ENCODE assay signal across 23 mouse cellular contexts in genomic region chr13:19389434-19389833, GRCm38 (mm10). TPM values are rescaled to one million over a fixed set of nuclear protein-coding genes. Genes with fewer than 3 reads are reported as not detected.
A peak's percentile ranks its signal among the peaks of the same experiment; 100 is the strongest.
DNase-seq lines count a peak whose midpoint lies in the region; ATAC-seq lines count a peak whose summit lies in the region.
"Had no signal": no experiment of that assay in that cellular context is flagged by ENCODE, and none has a peak within 500 bp of the region (broad histone marks: within the 10 kb centered on the region; RNA-seq: fewer than 3 reads in every experiment).

No protein-coding gene starts in this region.

- H3K9me3 ChIP-seq in intestine, embryonic 15.5 days: no peaks in the 10 kb centered on the region
- no peaks in the 10 kb centered on the region for H3K9me3 ChIP-seq in lung, embryonic 15.5 days
- H3K9me3 ChIP-seq: embryonic facial prominence, embryonic 15.5 days; hindbrain, embryonic 15.5 days; limb, embryonic 12.5 days; liver, embryonic 13.5 days; midbrain, embryonic 13.5 days; neural tube, embryonic 12.5 days had no signal

- no peak overlapping the region for H3K27ac ChIP-seq in intestine, embryonic 15.5 days
- H3K27ac ChIP-seq in lung, embryonic 15.5 days: no peak overlapping the region
- H3K27ac ChIP-seq: embryonic facial prominence, embryonic 15.5 days; heart, adult 2 months; hindbrain, embryonic 15.5 days; limb, embryonic 12.5 days; liver, embryonic 13.5 days; neural tube, embryonic 12.5 days had no signal

- H3K27me3 ChIP-seq in intestine, embryonic 15.5 days (replicated peaks): no peaks in the 10 kb centered on the region
- H3K27me3 ChIP-seq in lung, embryonic 15.5 days: no peaks in the 10 kb centered on the region
- H3K27me3 ChIP-seq: embryonic facial prominence, embryonic 15.5 days; hindbrain, embryonic 15.5 days; limb, embryonic 12.5 days; liver, embryonic 13.5 days; midbrain, embryonic 13.5 days; neural tube, embryonic 12.5 days; Patski had no signal

- peak; percentile 17 for DNase-seq in kidney, adult 18-20 months
- DNase-seq in kidney, postnatal 14 days: no peak
- peak; percentile 39 to 49 for DNase-seq in lung, postnatal 4 days
- no peak for DNase-seq in retina, postnatal 1 day
- DNase-seq in adrenal gland, adult 18-20 months (ENCODE audit: low spot score in 2 of 2): no peak
- no peak for DNase-seq in frontal cortex, postnatal 10 days (ENCODE audit: low spot score in 2 of 2)
- DNase-seq: adrenal gland, postnatal 14 days; cerebellum, adult 11-12 months; forebrain, postnatal 0 days; gastrocnemius, postnatal 10 days; heart, adult 2 months; heart, postnatal 36 days; liver, embryonic 13.5 days; thymus, postnatal 4 days had no signal

- no peak overlapping the region for H3K9ac ChIP-seq in intestine, embryonic 15.5 days
- no peak overlapping the region for H3K9ac ChIP-seq in lung, embryonic 15.5 days
- H3K9ac ChIP-seq: embryonic facial prominence, embryonic 15.5 days; forebrain, postnatal 0 days; hindbrain, embryonic 15.5 days; limb, embryonic 12.5 days; liver, embryonic 13.5 days; midbrain, embryonic 13.5 days; neural tube, embryonic 12.5 days had no signal

- no peaks in the 10 kb centered on the region for H3K36me3 ChIP-seq in intestine, embryonic 15.5 days
- H3K36me3 ChIP-seq in lung, embryonic 15.5 days: no peaks in the 10 kb centered on the region
- H3K36me3 ChIP-seq: embryonic facial prominence, embryonic 15.5 days; liver, embryonic 13.5 days; neural tube, embryonic 12.5 days had no signal

- WGBS in intestine, embryonic 15.5 days: 72% methylated on average over 1 of the region's 1 CpGs
- WGBS in lung, embryonic 15.5 days: 45% methylated on average over 1 of the region's 1 CpGs

- peak; percentile 78 for ATAC-seq in intestine, embryonic 15.5 days
- peak; percentile 81 for ATAC-seq in lung, embryonic 15.5 days (ENCODE audit: borderline replicate concordance, extremely low read depth, low FRiP score, low TSS enrichment)
- ATAC-seq: CD4-positive, CD25-positive, alpha-beta regulatory T cell, adult 4 months; forebrain, postnatal 0 days; midbrain, embryonic 13.5 days; Patski had no signal

- H3K4me1 ChIP-seq in intestine, embryonic 15.5 days (replicated peaks): peaks cover 10% of the 10 kb centered on the region
- H3K4me1 ChIP-seq in lung, embryonic 15.5 days: peaks cover 28% of the 10 kb centered on the region

- no peak overlapping the region for H3K4me3 ChIP-seq in intestine, embryonic 15.5 days (replicated peaks)
- no peak overlapping the region for H3K4me3 ChIP-seq in lung, embryonic 15.5 days
- H3K4me3 ChIP-seq: embryonic facial prominence, embryonic 15.5 days; heart, adult 2 months; hindbrain, embryonic 15.5 days; limb, embryonic 12.5 days; liver, embryonic 13.5 days; midbrain, embryonic 13.5 days; neural tube, embryonic 12.5 days had no signal

- H3K4me2 ChIP-seq in intestine, embryonic 15.5 days (replicated peaks): no peak overlapping the region
- H3K4me2 ChIP-seq in lung, embryonic 15.5 days: no peak overlapping the region
- H3K4me2 ChIP-seq: embryonic facial prominence, embryonic 15.5 days; hindbrain, embryonic 15.5 days; limb, embryonic 12.5 days; liver, embryonic 13.5 days; midbrain, embryonic 13.5 days; neural tube, embryonic 12.5 days had no signal

RNA-seq across cellular contexts. Expression of gene Stard3nl, which starts 6.2 kb away (rescaled TPM):
- 90.0 and 95.1 TPM in 2 replicates for polyA plus RNA-seq in intestine, embryonic 15.5 days (2015; fragmentation: Nextera tagmentation; extraction: Ambion mirVana)
- polyA plus RNA-seq in lung, embryonic 15.5 days (2015; fragmentation: Nextera tagmentation; extraction: Ambion mirVana): 94.0 and 98.0 TPM in 2 replicates
- 10 to 100 TPM; 25.9 to 32.8 TPM for total RNA-seq in adrenal gland, adult 18-20 months (2021)

Comparison
In these comparisons a context has a peak if more than half of its experiments do, and no peak if none do; other contexts are left out.
1. DNase-seq: peak in kidney, adult 18-20 months (single experiment) and lung, postnatal 4 days (2 of 2); none in kidney, postnatal 14 days (single experiment), retina, postnatal 1 day (single experiment), adrenal gland, adult 18-20 months (0 of 2) and frontal cortex, postnatal 10 days (0 of 2).